Mouse (Mus musculus) hindbrain, embryonic 12.5 days (tissue): ENCODE results near the gene Mat2b. TPM values are rescaled to one million over a fixed set of nuclear protein-coding genes. Genes with fewer than 3 reads are reported as not detected.

ENCODE experiments used
- polyA plus RNA-seq: library from polyadenylated mRNA; unstranded; fragments of >200 nt; fragmentation: Nextera tagmentation; extraction: Ambion mirVana; gene quantifications from 2 replicates; pipeline ENCODE4 v1.2.1, GENCODE M21; 2016

Mat2b gene
- polyA plus RNA-seq, 1 experiment from 2014 or later, result 79.3 TPM

Other genes starting within 250 kb of the Mat2b start
- gene Hmmr, start 38.2 kb upstream of the Mat2b start, polyA plus RNA-seq, result 34.3 and 36.9 TPM in 2 replicates
- 126 and 128 TPM in 2 replicates for gene Nudcd2, start 38.5 kb upstream of the Mat2b start, polyA plus RNA-seq
- gene Ccng1, start 60.1 kb upstream of the Mat2b start, polyA plus RNA-seq, result 42.9 and 43.1 TPM in 2 replicates